Mouse (Mus musculus) left cerebral cortex, postnatal 14 days (tissue): Measurements from ENCODE around the gene Gpr62. TPM values are rescaled to one million over a fixed set of nuclear protein-coding genes. Genes with fewer than 3 reads are reported as not detected.

ENCODE experiments used
- DNase-seq, 2 experiments: peaks; one replicate each; pipeline ENCODE4 v3.0.0; 2021 to 2022; ENCODE audit warnings: low spot score in 2 of 2, mixed read lengths in 1 of 2
- intact Hi-C: fragments of 180-260 bp; cut with DNase I; formaldehyde crosslinking; loops from one replicate; pipeline ENCODE4 v1.15.1; 2025
- total RNA-seq, 2 experiments: library from RNA; stranded (reverse); gene quantifications; 2 replicates each; pipeline ENCODE4 v1.2.3; 2021

The Gpr62 gene
- total RNA-seq, 2 experiments from 2014 or later: 3.7 to 5.8 TPM

GRCm38 (mm10) chr9:106461026-106461415 lies 4.7 kb downstream of the Gpr62 start:
- DNase-seq: no peak
- intact Hi-C loops: no loop called here

- intact Hi-C loops: no loop called here
- no peak for DNase-seq
These were observed 5.2 kb downstream of the Gpr62 start for GRCm38 (mm10) chr9:106460401-106461025.

GRCm38 (mm10) chr9:106459946-106460345 lies 5.8 kb downstream of the Gpr62 start:
- intact Hi-C loops: no loop called here
- DNase-seq: no peak

GRCm38 (mm10) chr9:106457920-106458319 lies 7.8 kb downstream of the Gpr62 start:
- DNase-seq: no peak
- intact Hi-C loops: no loop called here

GRCm38 (mm10) chr9:106457163-106457559 lies 8.6 kb downstream of the Gpr62 start:
- intact Hi-C loops: no loop called here
- no peak for DNase-seq

GRCm38 (mm10) chr9:106456325-106457162 lies 9.2 kb downstream of the Gpr62 start:
- intact Hi-C loops: no loop called here

GRCm38 (mm10) chr9:106454888-106455681 lies 10.7 kb downstream of the Gpr62 start:
- intact Hi-C loops: no loop called here
- peak; percentile 36 to 52 for DNase-seq

More at GRCm38 (mm10) chr9:106456325-106457162, 9.2 kb downstream of the Gpr62 start:
- DNase-seq: no peak

GRCm38 (mm10) chr9:106454071-106454761 lies 11.5 kb downstream of the Gpr62 start:
- DNase-seq: peak in 1 of 2 experiments; percentile 33
- intact Hi-C loops: no loop called here

- peak in 1 of 2 experiments; percentile 56 for DNase-seq
- intact Hi-C loops: no loop called here
These were observed 12.3 kb downstream of the Gpr62 start, which contains the start of gene Pcbp4 for GRCm38 (mm10) chr9:106453271-106454070. Gene Pcbp4 (plus strand): TSS chr9:106453291.

- intact Hi-C loops: no loop called here
- DNase-seq: peak; percentile 36 to 54
These were observed 12.9 kb downstream of the Gpr62 start for GRCm38 (mm10) chr9:106452821-106453220.

GRCm38 (mm10) chr9:106452351-106452750 lies 13.4 kb downstream of the Gpr62 start:
- DNase-seq: no peak
- intact Hi-C loops: no loop called here

- DNase-seq: no peak
- intact Hi-C loops: no loop called here
These were observed 13.8 kb downstream of the Gpr62 start for GRCm38 (mm10) chr9:106451899-106452298.

- intact Hi-C loops: no loop called here
- no peak for DNase-seq
These were observed 14.4 kb downstream of the Gpr62 start for GRCm38 (mm10) chr9:106451298-106451697.

- intact Hi-C loops: no loop called here
- DNase-seq: no peak
These were observed 15.1 kb downstream of the Gpr62 start for GRCm38 (mm10) chr9:106450661-106451060.

GRCm38 (mm10) chr9:106449947-106450346 lies 15.8 kb downstream of the Gpr62 start:
- intact Hi-C loops: no loop called here
- DNase-seq: no peak

- DNase-seq: peak; percentile 76
- intact Hi-C loops: no loop called here
These were observed 17.2 kb downstream of the Gpr62 start for GRCm38 (mm10) chr9:106448498-106449031.

GRCm38 (mm10) chr9:106447951-106448350 lies 17.8 kb downstream of the Gpr62 start:
- DNase-seq: no peak
- intact Hi-C loops: loop anchor here (2.0 kb wide), 1 partner anchor 29 kb away; the partner anchor contains the start of gene Parp3

GRCm38 (mm10) chr9:106447348-106447747 lies 18.4 kb downstream of the Gpr62 start, which contains the start of the genes Abhd14b and Abhd14a:
Gene Abhd14b (plus strand): TSS chr9:106447459.
Gene Abhd14a (minus strand): TSS chr9:106447678.
- peak; percentile 88 to 90 for DNase-seq
- intact Hi-C loops: loop anchor here (2.0 kb wide), 1 partner anchor 29 kb away; the partner anchor contains the start of gene Parp3
